Mouse (Mus musculus): ENCODE data around the gene Dse. TPM values are rescaled to one million over a fixed set of nuclear protein-coding genes. Genes with fewer than 3 reads are reported as not detected.

Dse gene
- polyA plus RNA-seq, 1 experiment from 2014 or later = 49.3 TPM

GRCm38 (mm10) chr10:34198061-34198460 lies 9.5 kb downstream of the Dse start:
- Histone ChIP-seq H3K27me3 (no peaks in the 10 kb centered on the region), H3K4me3 (no peak overlapping the region), H3K4me2 (replicated peaks) (no peak overlapping the region), H3K9ac (no peak overlapping the region), H3K4me1 (peaks cover 22% of the 10 kb centered on the region), H3K9me3 (peaks cover 2% of the 10 kb centered on the region; the same call in 1 of the 2 replicates), H3K36me3 (no peaks in the 10 kb centered on the region), H3K27ac (no peak overlapping the region)
- whole genome bisulfite sequencing = 49% methylated on average over 3 of the region's 3 CpGs
- ATAC-seq (ENCODE audit: insufficient number of reproducible peaks, insufficient read depth, low FRiP score, low TSS enrichment) = no peak

GRCm38 (mm10) chr10:34197269-34197668 lies 10.2 kb downstream of the Dse start:
- Histone ChIP-seq H3K9ac (no peak overlapping the region), H3K36me3 (no peaks in the 10 kb centered on the region), H3K27ac (no peak overlapping the region), H3K4me2 (replicated peaks) (no peak overlapping the region), H3K27me3 (no peaks in the 10 kb centered on the region), H3K4me3 (no peak overlapping the region), H3K9me3 (peaks cover 2% of the 10 kb centered on the region; the same call in 1 of the 2 replicates), H3K4me1 (peaks cover 17% of the 10 kb centered on the region; the same call in 1 of the 2 replicates)
- 83% methylated on average over 3 of the region's 3 CpGs for WGBS
- ATAC-seq (ENCODE audit: insufficient number of reproducible peaks, insufficient read depth, low FRiP score, low TSS enrichment) = no peak

GRCm38 (mm10) chr10:34194957-34195356 lies 12.6 kb downstream of the Dse start:
- peak; percentile 72; the same call in 1 of the 2 replicates for ATAC-seq (ENCODE audit: insufficient number of reproducible peaks, insufficient read depth, low FRiP score, low TSS enrichment)
- H3K27me3 ChIP-seq = no peaks in the 10 kb centered on the region
- 28% methylated on average over 2 of the region's 2 CpGs for WGBS

GRCm38 (mm10) chr10:34194503-34194902 lies 13.0 kb downstream of the Dse start:
- Histone ChIP-seq H3K4me2 (replicated peaks) (no peak overlapping the region), H3K4me1 (peaks cover 17% of the 10 kb centered on the region; the same call in 1 of the 2 replicates), H3K4me3 (no peak overlapping the region), H3K9me3 (no peaks in the 10 kb centered on the region), H3K27ac (no peak overlapping the region), H3K9ac (no peak overlapping the region), H3K36me3 (no peaks in the 10 kb centered on the region), H3K27me3 (no peaks in the 10 kb centered on the region)
- ATAC-seq (ENCODE audit: insufficient number of reproducible peaks, insufficient read depth, low FRiP score, low TSS enrichment) = no peak
- WGBS = 82% methylated on average over 5 of the region's 5 CpGs

More at GRCm38 (mm10) chr10:34194957-34195356, 12.6 kb downstream of the Dse start:
- Histone ChIP-seq H3K4me2 (replicated peaks) (no peak overlapping the region), H3K4me1 (peaks cover 17% of the 10 kb centered on the region; the same call in 1 of the 2 replicates), H3K36me3 (no peaks in the 10 kb centered on the region), H3K9ac (no peak overlapping the region), H3K27ac (no peak overlapping the region), H3K4me3 (no peak overlapping the region), H3K9me3 (peaks cover 2% of the 10 kb centered on the region; the same call in 1 of the 2 replicates)

GRCm38 (mm10) chr10:34186571-34187260 lies 20.8 kb downstream of the Dse start:
- Histone ChIP-seq H3K9ac (no peak overlapping the region), H3K27me3 (no peaks in the 10 kb centered on the region), H3K4me1 (peaks cover 43% of the 10 kb centered on the region), H3K27ac (peak overlapping the region; percentile 87), H3K9me3 (no peaks in the 10 kb centered on the region), H3K4me2 (replicated peaks) (0 out of 2 replicates have a peak overlapping the region, but pooled peaks have one; percentile 24), H3K36me3 (peaks cover 6% of the 10 kb centered on the region; the same call in 1 of the 2 replicates), H3K4me3 (no peak overlapping the region)
- WGBS = 25% methylated on average over 10 of the region's 10 CpGs
- no peak for ATAC-seq (ENCODE audit: insufficient number of reproducible peaks, insufficient read depth, low FRiP score, low TSS enrichment)

GRCm38 (mm10) chr10:34185556-34185955 lies 22.0 kb downstream of the Dse start:
- peak overlapping the region; percentile 87; the same call in 1 of the 2 replicates for H3K27ac ChIP-seq
- H3K9me3 ChIP-seq = no peaks in the 10 kb centered on the region
- peaks cover 6% of the 10 kb centered on the region; the same call in 1 of the 2 replicates for H3K36me3 ChIP-seq
- no peak overlapping the region for H3K9ac ChIP-seq
- H3K27me3 ChIP-seq = no peaks in the 10 kb centered on the region
- H3K4me1 ChIP-seq = peaks cover 43% of the 10 kb centered on the region
- 26% methylated on average over 4 of the region's 4 CpGs for WGBS
- no peak for ATAC-seq (ENCODE audit: insufficient number of reproducible peaks, insufficient read depth, low FRiP score, low TSS enrichment)
- H3K4me2 ChIP-seq (replicated peaks) = no peak overlapping the region
- no peak overlapping the region for H3K4me3 ChIP-seq

- no peak for ATAC-seq (ENCODE audit: insufficient number of reproducible peaks, insufficient read depth, low FRiP score, low TSS enrichment)
- H3K4me2 ChIP-seq (replicated peaks) = no peak overlapping the region
- H3K27me3 ChIP-seq = no peaks in the 10 kb centered on the region
- peaks cover 6% of the 10 kb centered on the region; the same call in 1 of the 2 replicates for H3K36me3 ChIP-seq
- no peaks in the 10 kb centered on the region for H3K9me3 ChIP-seq
- H3K27ac ChIP-seq = no peak overlapping the region
- no peak overlapping the region for H3K4me3 ChIP-seq
- WGBS = 18% methylated on average over 1 of the region's 1 CpGs
- H3K4me1 ChIP-seq = peaks cover 43% of the 10 kb centered on the region
- no peak overlapping the region for H3K9ac ChIP-seq
Observed at GRCm38 (mm10) chr10:34184956-34185355, 22.6 kb downstream of the Dse start.

- H3K4me2 ChIP-seq (replicated peaks) = no peak overlapping the region
- no peak overlapping the region for H3K9ac ChIP-seq
- 89% methylated on average over 7 of the region's 7 CpGs for WGBS
- H3K9me3 ChIP-seq = no peaks in the 10 kb centered on the region
- H3K27me3 ChIP-seq = no peaks in the 10 kb centered on the region
- H3K27ac ChIP-seq = no peak overlapping the region
- peaks cover 6% of the 10 kb centered on the region; the same call in 1 of the 2 replicates for H3K36me3 ChIP-seq
- H3K4me3 ChIP-seq = no peak overlapping the region
- ATAC-seq (ENCODE audit: insufficient number of reproducible peaks, insufficient read depth, low FRiP score, low TSS enrichment) = no peak
- peaks cover 43% of the 10 kb centered on the region for H3K4me1 ChIP-seq
Observed at GRCm38 (mm10) chr10:34183731-34184130, 23.8 kb downstream of the Dse start.

GRCm38 (mm10) chr10:34175870-34176606 lies 31.5 kb downstream of the Dse start:
- no peaks in the 10 kb centered on the region for H3K9me3 ChIP-seq
- no peak overlapping the region for H3K4me3 ChIP-seq
- H3K4me2 ChIP-seq (replicated peaks) = peak overlapping the region; percentile 27
- H3K36me3 ChIP-seq = no peaks in the 10 kb centered on the region
- H3K27ac ChIP-seq = peak overlapping the region; percentile 88
- H3K9ac ChIP-seq = no peak overlapping the region
- H3K4me1 ChIP-seq = peaks cover 30% of the 10 kb centered on the region
- H3K27me3 ChIP-seq = no peaks in the 10 kb centered on the region
- ATAC-seq (ENCODE audit: insufficient number of reproducible peaks, insufficient read depth, low FRiP score, low TSS enrichment) = peak; percentile 87
- WGBS = 18% methylated on average over 8 of the region's 8 CpGs

- Histone ChIP-seq H3K9me3 (no peaks in the 10 kb centered on the region), H3K27me3 (no peaks in the 10 kb centered on the region), H3K27ac (no peak overlapping the region), H3K4me1 (peaks cover 30% of the 10 kb centered on the region), H3K9ac (no peak overlapping the region), H3K4me2 (replicated peaks) (no peak overlapping the region), H3K36me3 (no peaks in the 10 kb centered on the region), H3K4me3 (no peak overlapping the region)
- ATAC-seq (ENCODE audit: insufficient number of reproducible peaks, insufficient read depth, low FRiP score, low TSS enrichment) = no peak
- 49% methylated on average over 4 of the region's 4 CpGs for WGBS
Observed at GRCm38 (mm10) chr10:34172663-34173282, 34.7 kb downstream of the Dse start.

- 96% methylated on average over 4 of the region's 4 CpGs for WGBS
- Histone ChIP-seq H3K4me1 (peaks cover 19% of the 10 kb centered on the region), H3K9ac (no peak overlapping the region), H3K27ac (no peak overlapping the region), H3K4me3 (no peak overlapping the region), H3K27me3 (no peaks in the 10 kb centered on the region), H3K4me2 (replicated peaks) (no peak overlapping the region), H3K9me3 (no peaks in the 10 kb centered on the region), H3K36me3 (no peaks in the 10 kb centered on the region)
- ATAC-seq (ENCODE audit: insufficient number of reproducible peaks, insufficient read depth, low FRiP score, low TSS enrichment) = no peak
Observed at GRCm38 (mm10) chr10:34171660-34172059, 35.9 kb downstream of the Dse start.
